Mouse (Mus musculus) neural tube, embryonic 10.5 days (tissue): ENCODE results near the gene Wapl.

Source experiments
- DNase-seq: peaks from one replicate; pipeline ENCODE4 v3.0.0-alpha.2; 2017; ENCODE audit warnings: low spot score; ENCODE audit errors: extremely low spot score

Gene Wapl

GRCm38 (mm10) chr14:34673395-34674228 is at the start of gene Wapl:
Gene Wapl, plus strand, starts transcription at chr14:34673928.
- DNase-seq, result peak; percentile 95

- DNase-seq, result no peak
Observed at GRCm38 (mm10) chr14:34626824-34627223, 46.9 kb upstream of the Wapl start.

GRCm38 (mm10) chr14:34632722-34633448 is 40.8 kb upstream of the Wapl start:
- no peak for DNase-seq

GRCm38 (mm10) chr14:34635192-34635591 is 38.5 kb upstream of the Wapl start:
- DNase-seq, result no peak

GRCm38 (mm10) chr14:34635721-34636120 is 38.0 kb upstream of the Wapl start:
- no peak for DNase-seq

- DNase-seq, result no peak
Observed at GRCm38 (mm10) chr14:34644140-34644539, 29.6 kb upstream of the Wapl start.

- no peak for DNase-seq
Observed at GRCm38 (mm10) chr14:34647870-34648475, 25.8 kb upstream of the Wapl start.

- DNase-seq, result no peak
Observed at GRCm38 (mm10) chr14:34657131-34657530, 16.6 kb upstream of the Wapl start.

GRCm38 (mm10) chr14:34660351-34660787 is 13.4 kb upstream of the Wapl start:
- DNase-seq, result peak; percentile 15

GRCm38 (mm10) chr14:34660788-34661591 is 12.7 kb upstream of the Wapl start:
- DNase-seq, result peak; percentile 50

GRCm38 (mm10) chr14:34661621-34662477 is 11.9 kb upstream of the Wapl start:
- DNase-seq, result peak; percentile 67

GRCm38 (mm10) chr14:34662478-34662826 is 11.3 kb upstream of the Wapl start:
- DNase-seq, result no peak

- DNase-seq, result peak; percentile 26
Observed at GRCm38 (mm10) chr14:34663381-34663780, 10.3 kb upstream of the Wapl start.

- no peak for DNase-seq
Observed at GRCm38 (mm10) chr14:34669082-34669481, 4.6 kb upstream of the Wapl start.

- no peak for DNase-seq
Observed at GRCm38 (mm10) chr14:34670256-34670655, 3.5 kb upstream of the Wapl start.

GRCm38 (mm10) chr14:34674229-34674791 is 582 bp downstream of the Wapl start:
- peak; percentile 56 for DNase-seq

- DNase-seq, result no peak
Observed at GRCm38 (mm10) chr14:34674932-34675331, 1.2 kb downstream of the Wapl start.

GRCm38 (mm10) chr14:34675347-34675865 is 1.7 kb downstream of the Wapl start:
- DNase-seq, result no peak

- DNase-seq, result no peak
Observed at GRCm38 (mm10) chr14:34680815-34681214, 7.1 kb downstream of the Wapl start.

- no peak for DNase-seq
Observed at GRCm38 (mm10) chr14:34684989-34685388, 11.3 kb downstream of the Wapl start.
